Mouse (Mus musculus) lung, postnatal 0 days (tissue): Measurements from ENCODE around the gene Elovl1.

Experiments
- CTCF ChIP-seq: IDR thresholded peaks from 2 replicates; pipeline ENCODE4 v1.5.1; 2016; ENCODE audit warnings: antibody characterized with exemption, mild to moderate bottlenecking
- EP300 ChIP-seq: IDR thresholded peaks from 2 replicates; pipeline ENCODE4 v1.6.1; 2016; ENCODE audit warnings: antibody characterized with exemption, mild to moderate bottlenecking, control low read depth

DNA sequence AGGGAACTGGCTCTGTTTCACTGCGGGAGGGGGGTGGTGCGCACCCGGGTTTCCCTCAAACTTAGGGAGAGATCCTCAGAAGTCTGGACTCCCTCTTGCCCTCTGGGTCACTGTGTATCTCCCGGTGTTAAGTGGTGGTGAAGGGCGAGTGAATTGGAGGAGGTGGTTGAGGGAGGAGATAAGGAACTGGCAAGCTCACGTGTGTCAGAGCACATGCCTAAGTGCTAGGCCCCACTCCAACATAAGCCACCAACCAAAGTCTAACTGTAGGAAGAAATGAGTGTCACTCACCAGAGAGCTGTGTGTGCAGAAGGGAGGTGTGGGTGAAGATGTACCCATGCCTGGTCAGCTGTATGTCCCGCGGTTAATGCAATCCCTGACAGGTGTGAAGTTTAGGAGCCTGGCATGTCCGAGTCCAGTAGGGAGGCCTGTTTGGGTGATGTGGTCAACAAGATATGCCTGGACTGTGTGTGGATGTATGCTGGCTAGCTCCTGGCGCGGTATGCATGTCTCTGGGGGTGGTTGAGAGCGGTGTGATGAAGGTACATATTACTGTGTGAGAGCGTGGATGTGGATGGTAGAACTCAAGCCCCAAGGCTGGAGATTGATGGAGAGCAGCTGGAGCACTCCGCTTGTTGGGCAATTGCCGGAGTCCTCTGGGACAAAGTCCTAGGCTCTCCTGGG is 780 bp downstream of the Elovl1 start:
- TF ChIP-seq CTCF (no peak), EP300 (peak; percentile 29; the same call in 1 of the 2 replicates)
